Mouse (Mus musculus) inflammation-experienced regulatory T-cells, adult 6 months (primary cell): ENCODE results near the gene Grik4. TPM values are rescaled to one million over a fixed set of nuclear protein-coding genes. Genes with fewer than 3 reads are reported as not detected.

Experiments
- ATAC-seq: one replicate; pipeline ENCODE4 v1.8.0; 2017
- polyA plus RNA-seq, 3 experiments: library from polyadenylated mRNA; unstranded; fragments of 100-300 nt; shearing (Covaris generic); gene quantifications; one replicate each; pipeline ENCODE4 v1.2.1; 2017

The Grik4 gene
- polyA plus RNA-seq, 3 experiments from 2014 or later: 0.06 to 0.08 TPM; not detected in 1

- ATAC-seq: no peak
Observed at GRCm38 (mm10) chr9:42898091-42898591, 46.2 kb downstream of the Grik4 start.

GRCm38 (mm10) chr9:42897361-42898051 is 46.8 kb downstream of the Grik4 start:
- peak; percentile 76 for ATAC-seq

- peak; percentile 32 for ATAC-seq
Observed at GRCm38 (mm10) chr9:42896421-42897210, 47.7 kb downstream of the Grik4 start.

GRCm38 (mm10) chr9:42892765-42893164 is 51.5 kb downstream of the Grik4 start:
- no peak for ATAC-seq

GRCm38 (mm10) chr9:42887930-42888329 is 56.4 kb downstream of the Grik4 start:
- ATAC-seq: no peak

GRCm38 (mm10) chr9:42886112-42886766 is 58.1 kb downstream of the Grik4 start:
- ATAC-seq: no peak

GRCm38 (mm10) chr9:42885566-42885965 is 58.7 kb downstream of the Grik4 start:
- ATAC-seq: no peak

GRCm38 (mm10) chr9:42885123-42885522 is 59.2 kb downstream of the Grik4 start:
- no peak for ATAC-seq

GRCm38 (mm10) chr9:42883006-42883759 is 61.1 kb downstream of the Grik4 start:
- no peak for ATAC-seq

- no peak for ATAC-seq
Observed at GRCm38 (mm10) chr9:42882313-42882712, 62.0 kb downstream of the Grik4 start.

- ATAC-seq: no peak
Observed at GRCm38 (mm10) chr9:42881040-42881439, 63.3 kb downstream of the Grik4 start.

- no peak for ATAC-seq
Observed at GRCm38 (mm10) chr9:42878401-42878800, 65.9 kb downstream of the Grik4 start.

- no peak for ATAC-seq
Observed at GRCm38 (mm10) chr9:42872885-42873284, 71.4 kb downstream of the Grik4 start.

- no peak for ATAC-seq
Observed at GRCm38 (mm10) chr9:42871681-42872080, 72.6 kb downstream of the Grik4 start.

GRCm38 (mm10) chr9:42870257-42870656 is 74.0 kb downstream of the Grik4 start:
- no peak for ATAC-seq

GRCm38 (mm10) chr9:42868508-42868907 is 75.8 kb downstream of the Grik4 start:
- no peak for ATAC-seq

GRCm38 (mm10) chr9:42866650-42867049 is 77.6 kb downstream of the Grik4 start:
- no peak for ATAC-seq

GRCm38 (mm10) chr9:42865036-42865829 is 79.1 kb downstream of the Grik4 start:
- ATAC-seq: no peak

- no peak for ATAC-seq
Observed at GRCm38 (mm10) chr9:42863360-42863759, 80.9 kb downstream of the Grik4 start.

GRCm38 (mm10) chr9:42861711-42862110 is 82.6 kb downstream of the Grik4 start:
- ATAC-seq: no peak

- no peak for ATAC-seq
Observed at GRCm38 (mm10) chr9:42861238-42861637, 83.1 kb downstream of the Grik4 start.
